24 mouse cellular contexts compared by ENCODE assay signal in the genomic region with DNA sequence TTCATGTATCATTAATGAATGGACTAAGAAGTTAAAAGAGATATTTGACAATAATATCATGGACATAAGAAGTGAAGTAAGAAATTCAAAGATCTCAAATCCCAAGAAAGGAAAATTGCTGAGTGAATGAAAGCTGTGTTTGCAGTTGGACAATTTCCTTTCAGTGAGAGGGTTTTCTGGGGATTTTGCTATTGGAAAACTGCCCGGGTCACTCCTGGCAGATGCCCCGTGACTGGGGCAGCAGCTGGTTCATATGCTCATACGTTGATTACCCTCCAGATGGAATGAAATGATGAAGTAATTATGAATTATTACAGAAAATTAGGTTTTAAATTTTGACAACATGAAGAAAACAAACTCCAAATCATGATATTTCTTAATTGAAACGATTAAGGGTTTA.
"Had no signal": no experiment of that assay in that cellular context is flagged by ENCODE, and none has a peak within 500 bp of the region (broad histone marks: within the 10 kb centered on the region; RNA-seq: fewer than 3 reads in every experiment).

No protein-coding gene starts in this region.

- H3K4me3 ChIP-seq: left cerebral cortex, adult 2 months; limb, embryonic 10.5 days; limb, embryonic 13.5 days; liver, embryonic 12.5 days; liver, embryonic 15.5 days; lung, embryonic 15.5 days; midbrain, embryonic 12.5 days; neural tube, embryonic 12.5 days; neural tube, embryonic 15.5 days had no signal

- H3K27ac ChIP-seq: left cerebral cortex, adult 2 months; limb, embryonic 10.5 days; limb, embryonic 13.5 days; liver, embryonic 12.5 days; liver, embryonic 15.5 days; lung, embryonic 15.5 days; midbrain, embryonic 12.5 days; neural tube, embryonic 12.5 days; neural tube, embryonic 15.5 days had no signal

- H3K27me3 ChIP-seq: limb, embryonic 13.5 days; liver, embryonic 12.5 days; liver, embryonic 15.5 days; lung, embryonic 15.5 days; midbrain, embryonic 12.5 days; neural tube, embryonic 12.5 days; neural tube, embryonic 15.5 days had no signal

- DNase-seq: kidney, adult 18-20 months; kidney, adult 9 months; kidney, postnatal 14 days; kidney, postnatal 4 days; layer of hippocampus, adult 9-11 months; layer of hippocampus, postnatal 36 days; liver; lung, adult 18-20 months; lung, postnatal 10 days; lung, postnatal 4 days; thymus, adult 2 months; thymus, postnatal 14 days; thymus, postnatal 4 days had no signal

- ATAC-seq: inflammation-experienced regulatory T-cells, adult 6 months; intestine, embryonic 16.5 days; liver, embryonic 12.5 days had no signal

- H3K4me1 ChIP-seq: limb, embryonic 10.5 days; limb, embryonic 13.5 days; liver, embryonic 12.5 days; liver, embryonic 15.5 days; lung, embryonic 15.5 days; midbrain, embryonic 12.5 days; neural tube, embryonic 12.5 days; neural tube, embryonic 15.5 days had no signal

- H3K9ac ChIP-seq: limb, embryonic 13.5 days; liver, embryonic 12.5 days; liver, embryonic 15.5 days; lung, embryonic 15.5 days; midbrain, embryonic 12.5 days; neural tube, embryonic 12.5 days; neural tube, embryonic 15.5 days had no signal

- H3K4me2 ChIP-seq: limb, embryonic 13.5 days; liver, embryonic 12.5 days; liver, embryonic 15.5 days; lung, embryonic 15.5 days; midbrain, embryonic 12.5 days; neural tube, embryonic 12.5 days; neural tube, embryonic 15.5 days had no signal

- H3K36me3 ChIP-seq: limb, embryonic 10.5 days; limb, embryonic 13.5 days; liver, embryonic 12.5 days; liver, embryonic 15.5 days; lung, embryonic 15.5 days; midbrain, embryonic 12.5 days; neural tube, embryonic 12.5 days; neural tube, embryonic 15.5 days had no signal

- H3K9me3 ChIP-seq: limb, embryonic 10.5 days; limb, embryonic 13.5 days; liver, embryonic 12.5 days; liver, embryonic 15.5 days; lung, embryonic 15.5 days; midbrain, embryonic 12.5 days; neural tube, embryonic 12.5 days; neural tube, embryonic 15.5 days had no signal
